Mouse (Mus musculus): Measurements from ENCODE around the gene Rasgrp4. TPM values are rescaled to one million over a fixed set of nuclear protein-coding genes. Genes with fewer than 3 reads are reported as not detected.

The Rasgrp4 gene
- total and polyA plus RNA-seq, 3 experiments: 0.26 to 3.2 (median 1.4) TPM

GRCm38 (mm10) chr7:29118142-29118851 lies 16.4 kb upstream of the Rasgrp4 start:
- Histone ChIP-seq H3K4me1 (ENCODE audit: control insufficient read depth in 1 of 2, insufficient read depth in 2 of 2) (peaks cover 5 to 15% of the 10 kb centered on the region in 2 experiments; a peak in 3 of 4 replicates), H3K9ac (ENCODE audit: insufficient read depth, low read depth) (no peak overlapping the region), H3K9me3 (replicated peaks; ENCODE audit: low read length) (no peaks in the 10 kb centered on the region), H3K36me3 (replicated peaks in 1 of 2; ENCODE audit: control insufficient read depth in 1 of 2, insufficient read depth in 1 of 2, low read length in 1 of 2) (no peaks in the 10 kb centered on the region), H3K79me2 (replicated peaks; ENCODE audit: control insufficient read depth, extremely low read depth, insufficient read depth, poor library complexity, severe bottlenecking) (no peaks in the 10 kb centered on the region), H3K27me3 (replicated peaks) (peaks cover 1% of the 10 kb centered on the region), H3K4me3 (replicated peaks in 1 of 3; ENCODE audit: low read depth in 2 of 3, low read length in 2 of 3, poor library complexity in 1 of 3) (no peak overlapping the region), H3K27ac (ENCODE audit: insufficient read depth, low read depth) (no peak overlapping the region), H3K4me2 (ENCODE audit: insufficient read depth, low read depth, poor library complexity, severe bottlenecking) (no peak overlapping the region)
- no peak for TF ChIP-seq MAFK (IDR thresholded peaks at IDR 0.05; ENCODE audit: insufficient replicate concordance, low read length)
- no peak for TF ChIP-seq CTCF (conservative IDR thresholded peaks at IDR 0.05 in 1 of 2, IDR thresholded peaks at IDR 0.05 in 1 of 2; ENCODE audit: low read depth in 2 of 2, low read length in 2 of 2)
- in situ Hi-C loops (cut with MboI; ENCODE audit: low pct_ligation_motif_present, low pct_unique_long_range_greater_than_20kb, low sequenced_read_pairs): no loop called here
- no peak for DNase-seq (ENCODE audit: extremely low read depth)
- dilution Hi-C loops (cut with MboI; ENCODE audit: extremely low pct_ligation_motif_present, extremely low pct_unique_long_range_greater_than_20kb, low sequenced_read_pairs): no loop called here

GRCm38 (mm10) chr7:29119526-29119925 lies 15.1 kb upstream of the Rasgrp4 start:
- dilution Hi-C loops (cut with MboI; ENCODE audit: extremely low pct_ligation_motif_present, extremely low pct_unique_long_range_greater_than_20kb, low sequenced_read_pairs): no loop called here

DNA sequence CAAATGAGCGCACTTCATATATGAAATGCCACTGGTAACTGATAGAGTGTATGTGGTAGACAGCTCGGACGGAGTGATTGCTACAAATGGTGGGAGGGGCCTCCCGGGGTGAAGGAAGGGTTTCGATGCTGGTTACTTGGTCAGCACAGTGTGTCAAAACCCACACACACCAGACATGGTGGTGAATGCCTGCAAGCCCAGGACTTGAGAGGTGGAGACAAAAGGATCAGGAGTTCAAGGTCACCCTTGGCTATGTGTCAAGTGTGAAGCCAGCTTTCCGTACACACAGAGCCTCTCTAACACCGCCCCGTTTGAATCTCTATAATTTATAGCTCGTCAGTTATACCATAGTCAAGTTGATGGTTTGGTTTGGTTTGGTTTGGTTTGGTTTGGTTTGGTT lies 11.8 kb upstream of the Rasgrp4 start:
- Histone ChIP-seq H3K4me3 (replicated peaks in 1 of 3; ENCODE audit: low read depth in 2 of 3, low read length in 2 of 3, poor library complexity in 1 of 3) (no peak overlapping the region), H3K27ac (ENCODE audit: insufficient read depth, low read depth) (no peak overlapping the region), H3K4me2 (ENCODE audit: insufficient read depth, low read depth, poor library complexity, severe bottlenecking) (no peak overlapping the region), H3K79me2 (replicated peaks; ENCODE audit: control insufficient read depth, extremely low read depth, insufficient read depth, poor library complexity, severe bottlenecking) (no peaks in the 10 kb centered on the region), H3K9me3 (replicated peaks; ENCODE audit: low read length) (no peaks in the 10 kb centered on the region), H3K36me3 (replicated peaks in 1 of 2; ENCODE audit: control insufficient read depth in 1 of 2, insufficient read depth in 1 of 2, low read length in 1 of 2) (no peaks in the 10 kb centered on the region), H3K9ac (ENCODE audit: insufficient read depth, low read depth) (no peak overlapping the region), H3K27me3 (replicated peaks) (peaks cover 3% of the 10 kb centered on the region), H3K4me1 (ENCODE audit: control insufficient read depth in 1 of 2, insufficient read depth in 2 of 2) (peaks cover 0 to 29% of the 10 kb centered on the region in 2 experiments; a peak in 2 of 4 replicates)
- in situ Hi-C loops (cut with MboI; ENCODE audit: low pct_ligation_motif_present, low pct_unique_long_range_greater_than_20kb, low sequenced_read_pairs): no loop called here
- no peak for DNase-seq (ENCODE audit: extremely low read depth)
- dilution Hi-C loops (cut with MboI; ENCODE audit: extremely low pct_ligation_motif_present, extremely low pct_unique_long_range_greater_than_20kb, low sequenced_read_pairs): no loop called here
- no peak for TF ChIP-seq ETS1 (conservative IDR thresholded peaks at IDR 0.05; ENCODE audit: low read depth, low read length)
- no peak for TF ChIP-seq IRF4 (IDR thresholded peaks at IDR 0.05; ENCODE audit: low read depth, low read length)
- TF ChIP-seq TBP (conservative IDR thresholded peaks at IDR 0.05; ENCODE audit: low read depth, low read length): no peak
- no peak for TF ChIP-seq ZKSCAN1 (IDR thresholded peaks at IDR 0.05; ENCODE audit: borderline replicate concordance, low read depth, low read length)
- no peak for TF ChIP-seq POLR2A (IDR thresholded peaks at IDR 0.05; ENCODE audit: low read depth, low read length)
- TF ChIP-seq ZMIZ1 (IDR thresholded peaks at IDR 0.05; ENCODE audit: low read depth, low read length): no peak
- no peak for TF ChIP-seq KAT2A (IDR thresholded peaks at IDR 0.05; ENCODE audit: insufficient replicate concordance, low read length)
- TF ChIP-seq UBTF (IDR thresholded peaks at IDR 0.05; ENCODE audit: low read depth, low read length): no peak
- TF ChIP-seq BHLHE40 (IDR thresholded peaks at IDR 0.05; ENCODE audit: low read depth, low read length): no peak
- no peak for TF ChIP-seq EP300 (IDR thresholded peaks at IDR 0.05; ENCODE audit: low read length)
- no peak for TF ChIP-seq HCFC1 (IDR thresholded peaks at IDR 0.05; ENCODE audit: low read depth, low read length)
- TF ChIP-seq POLR2AphosphoS2 (IDR thresholded peaks at IDR 0.05; ENCODE audit: low read depth, low read length): no peak
- no peak for TF ChIP-seq TCF12 (IDR thresholded peaks at IDR 0.05; ENCODE audit: low read depth, low read length)
- no peak for TF ChIP-seq MAX (IDR thresholded peaks at IDR 0.05; ENCODE audit: low read length)
- TF ChIP-seq MAZ (IDR thresholded peaks at IDR 0.05; ENCODE audit: low read depth, low read length): no peak
- no peak for TF ChIP-seq MXI1 (IDR thresholded peaks at IDR 0.05; ENCODE audit: low read depth, low read length)
- TF ChIP-seq RCOR1 (conservative IDR thresholded peaks at IDR 0.05; ENCODE audit: low read depth, low read length): no peak

More at GRCm38 (mm10) chr7:29119526-29119925, 15.1 kb upstream of the Rasgrp4 start:
- Histone ChIP-seq H3K4me2 (ENCODE audit: insufficient read depth, low read depth, poor library complexity, severe bottlenecking) (no peak overlapping the region), H3K9ac (ENCODE audit: insufficient read depth, low read depth) (no peak overlapping the region), H3K36me3 (replicated peaks in 1 of 2; ENCODE audit: control insufficient read depth in 1 of 2, insufficient read depth in 1 of 2, low read length in 1 of 2) (no peaks in the 10 kb centered on the region), H3K4me3 (replicated peaks in 1 of 3; ENCODE audit: low read depth in 2 of 3, low read length in 2 of 3, poor library complexity in 1 of 3) (no peak overlapping the region), H3K79me2 (replicated peaks; ENCODE audit: control insufficient read depth, extremely low read depth, insufficient read depth, poor library complexity, severe bottlenecking) (no peaks in the 10 kb centered on the region), H3K27ac (ENCODE audit: insufficient read depth, low read depth) (no peak overlapping the region), H3K9me3 (replicated peaks; ENCODE audit: low read length) (no peaks in the 10 kb centered on the region), H3K27me3 (replicated peaks) (peaks cover 3% of the 10 kb centered on the region), H3K4me1 (ENCODE audit: control insufficient read depth in 1 of 2, insufficient read depth in 2 of 2) (peaks cover 5 to 25% of the 10 kb centered on the region in 2 experiments; a peak in 3 of 4 replicates)
- in situ Hi-C loops (cut with MboI; ENCODE audit: low pct_ligation_motif_present, low pct_unique_long_range_greater_than_20kb, low sequenced_read_pairs): no loop called here
- DNase-seq (ENCODE audit: extremely low read depth): no peak
- TF ChIP-seq MXI1 (IDR thresholded peaks at IDR 0.05; ENCODE audit: low read depth, low read length) (no peak), BHLHE40 (IDR thresholded peaks at IDR 0.05; ENCODE audit: low read depth, low read length) (no peak), ELF1 (IDR thresholded peaks at IDR 0.05; ENCODE audit: low read depth, low read length) (no peak), USF1 (IDR thresholded peaks at IDR 0.05; ENCODE audit: low read depth, low read length) (no peak), PAX5 (IDR thresholded peaks at IDR 0.05; ENCODE audit: low read length) (no peak), POLR2A (IDR thresholded peaks at IDR 0.05; ENCODE audit: low read depth, low read length) (no peak), JUN (IDR thresholded peaks at IDR 0.05; ENCODE audit: insufficient read depth, low read depth, low read length) (no peak), CHD2 (IDR thresholded peaks at IDR 0.05; ENCODE audit: low read length) (no peak), SIN3A (IDR thresholded peaks at IDR 0.05; ENCODE audit: low read length) (no peak), NELFE (IDR thresholded peaks at IDR 0.05; ENCODE audit: low read depth, low read length) (no peak), SMC3 (IDR thresholded peaks at IDR 0.05; ENCODE audit: low read depth, low read length) (no peak), ZNF384 (IDR thresholded peaks at IDR 0.05; ENCODE audit: low read depth, low read length) (no peak), RCOR1 (conservative IDR thresholded peaks at IDR 0.05; ENCODE audit: low read depth, low read length) (no peak), ZMIZ1 (IDR thresholded peaks at IDR 0.05; ENCODE audit: low read depth, low read length) (no peak)
